Mouse (Mus musculus): ENCODE results near the gene Tex13c2. TPM values are rescaled to one million over a fixed set of nuclear protein-coding genes. Genes with fewer than 3 reads are reported as not detected.

The Tex13c2 gene
- not detected for total RNA-seq (2021)
- long read RNA-seq, experiment 1, result 0 reads
- long read RNA-seq, experiment 2, result 0 reads

DNA sequence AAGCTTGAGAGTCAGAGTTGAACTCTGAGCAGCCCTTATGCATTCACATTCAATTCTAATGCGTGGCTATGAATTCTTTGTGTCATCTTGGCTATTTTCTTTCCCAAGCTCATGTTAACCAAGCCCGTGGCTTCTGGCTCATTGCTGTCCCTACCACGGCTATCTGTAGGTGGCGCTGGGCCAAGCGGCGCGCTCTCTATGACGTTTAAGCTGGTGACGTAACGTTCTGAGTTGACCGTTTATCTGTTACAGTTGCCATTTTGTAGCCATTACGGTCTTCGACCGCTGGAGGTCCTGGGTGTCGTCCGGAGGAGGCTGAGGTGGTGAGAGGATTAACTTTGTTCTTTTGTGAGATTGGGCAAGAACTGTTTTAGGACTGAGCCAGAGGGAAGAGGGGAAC, at the start of gene Tex13c2:
Gene Tex13c2, plus strand, starts transcription at position 246 of the 400 bp plus-strand sequence.
- DNase-seq, result no peak

DNA sequence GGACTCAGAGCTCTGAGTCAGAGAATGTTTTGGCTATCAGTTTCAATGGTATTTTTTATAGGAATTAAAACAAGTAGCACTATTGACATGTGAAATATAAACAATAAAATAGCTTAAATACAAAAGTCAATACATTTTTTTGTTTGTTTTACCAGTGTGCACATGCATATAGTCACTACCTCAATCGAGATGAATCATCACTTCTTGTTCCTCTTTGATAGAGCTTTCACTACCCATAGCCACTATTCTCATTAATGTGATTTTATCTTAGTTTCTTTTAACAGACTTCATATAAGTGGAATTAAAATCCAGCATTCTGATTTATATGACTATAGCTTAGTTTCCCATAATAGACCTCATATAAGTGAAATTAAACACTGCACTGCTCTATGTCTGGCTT, 39.2 kb upstream of the Tex13c2 start:
- no peak for DNase-seq

DNA sequence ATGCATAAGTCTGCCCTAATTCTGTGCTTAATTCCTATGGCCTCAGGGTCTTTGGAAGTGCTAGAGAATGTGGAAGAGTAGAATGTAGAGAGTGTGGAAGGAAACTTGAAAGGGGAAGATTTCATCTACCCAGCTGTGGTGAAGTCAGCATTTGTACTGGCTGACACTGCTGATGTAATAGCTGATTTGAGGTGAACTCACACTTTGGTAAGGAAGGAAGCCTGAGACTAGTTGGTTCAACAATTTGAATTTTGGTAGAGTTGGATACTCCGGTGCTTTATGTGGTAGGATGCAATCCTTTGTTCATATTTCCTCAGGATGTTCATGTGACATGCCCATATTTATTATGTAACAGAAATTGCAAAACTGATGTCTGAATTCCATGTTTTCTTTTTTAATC, 36.5 kb upstream of the Tex13c2 start:
- no peak for DNase-seq

- DNase-seq, result no peak
Observed at GRCm38 (mm10) chrX:42454533-42454932, 35.0 kb upstream of the Tex13c2 start.

DNA sequence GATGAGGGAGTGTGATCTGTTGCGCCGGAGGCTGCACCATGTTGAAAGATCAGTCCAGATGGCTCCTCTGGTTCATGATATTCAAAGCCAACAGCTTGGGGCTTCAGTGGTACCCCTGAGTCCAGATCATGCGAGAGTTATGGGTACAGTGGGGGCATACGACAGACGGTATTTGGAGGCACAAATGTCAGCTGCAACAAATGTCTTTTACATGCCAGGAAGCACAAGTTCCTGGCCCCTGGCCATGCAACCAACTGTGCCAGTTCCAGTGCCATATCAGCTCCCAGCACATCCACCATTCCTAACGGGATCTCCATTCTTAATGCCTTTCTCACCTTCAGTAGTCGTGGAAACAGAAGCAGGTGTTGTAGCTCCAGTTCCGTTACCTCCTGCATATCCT, 845 bp downstream of the Tex13c2 start:
- no peak for DNase-seq

- no peak for DNase-seq
Observed at GRCm38 (mm10) chrX:42500538-42500937, 11.0 kb downstream of the Tex13c2 start.

GRCm38 (mm10) chrX:42502291-42503043, 13.0 kb downstream of the Tex13c2 start, which contains the start of gene Sh2d1a:
Sh2d1a (plus strand) TSS chrX:42502453.
- no peak for DNase-seq

DNA sequence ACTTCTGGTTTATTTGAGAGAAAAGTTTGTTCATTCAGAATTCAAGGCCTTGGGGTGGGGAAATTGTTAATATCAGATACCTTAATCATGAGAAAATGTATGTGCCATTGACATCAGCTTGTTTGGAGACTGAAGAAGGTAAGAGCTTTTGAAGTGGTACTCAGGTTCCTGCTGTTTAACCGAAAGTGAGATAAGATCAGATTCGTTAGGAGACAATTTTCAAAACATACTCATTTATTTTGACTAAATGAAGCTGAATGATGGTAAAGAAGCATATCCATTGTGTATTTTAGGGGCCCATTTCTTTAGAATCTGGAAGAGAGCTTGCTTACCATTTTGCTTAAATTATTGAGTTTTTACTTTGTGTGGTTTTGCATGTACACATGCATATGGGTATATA, 21.6 kb downstream of the Tex13c2 start:
- DNase-seq, result no peak

DNA sequence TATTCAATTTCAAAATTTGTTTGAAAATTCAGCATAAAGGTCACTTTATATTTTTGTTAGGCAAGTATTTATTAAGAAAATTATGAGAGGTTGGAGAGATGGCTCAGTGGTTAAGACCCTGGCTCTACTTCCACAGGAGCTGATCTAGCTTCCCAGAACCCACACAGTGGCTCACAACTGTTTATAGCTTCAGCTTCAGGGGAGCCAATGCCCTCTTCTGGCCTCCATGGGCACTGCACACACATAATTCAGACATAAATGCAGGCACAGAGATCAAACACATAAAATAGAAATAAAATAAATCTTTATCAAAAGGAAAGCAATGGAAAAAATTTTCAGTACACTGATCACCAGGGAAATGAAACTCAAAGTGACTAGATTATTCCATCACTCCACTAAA, 23.1 kb downstream of the Tex13c2 start:
- no peak for DNase-seq

- no peak for DNase-seq
Observed at GRCm38 (mm10) chrX:42522868-42523267, 33.4 kb downstream of the Tex13c2 start.

GRCm38 (mm10) chrX:42530703-42531102, 41.2 kb downstream of the Tex13c2 start:
- DNase-seq, result no peak

DNA sequence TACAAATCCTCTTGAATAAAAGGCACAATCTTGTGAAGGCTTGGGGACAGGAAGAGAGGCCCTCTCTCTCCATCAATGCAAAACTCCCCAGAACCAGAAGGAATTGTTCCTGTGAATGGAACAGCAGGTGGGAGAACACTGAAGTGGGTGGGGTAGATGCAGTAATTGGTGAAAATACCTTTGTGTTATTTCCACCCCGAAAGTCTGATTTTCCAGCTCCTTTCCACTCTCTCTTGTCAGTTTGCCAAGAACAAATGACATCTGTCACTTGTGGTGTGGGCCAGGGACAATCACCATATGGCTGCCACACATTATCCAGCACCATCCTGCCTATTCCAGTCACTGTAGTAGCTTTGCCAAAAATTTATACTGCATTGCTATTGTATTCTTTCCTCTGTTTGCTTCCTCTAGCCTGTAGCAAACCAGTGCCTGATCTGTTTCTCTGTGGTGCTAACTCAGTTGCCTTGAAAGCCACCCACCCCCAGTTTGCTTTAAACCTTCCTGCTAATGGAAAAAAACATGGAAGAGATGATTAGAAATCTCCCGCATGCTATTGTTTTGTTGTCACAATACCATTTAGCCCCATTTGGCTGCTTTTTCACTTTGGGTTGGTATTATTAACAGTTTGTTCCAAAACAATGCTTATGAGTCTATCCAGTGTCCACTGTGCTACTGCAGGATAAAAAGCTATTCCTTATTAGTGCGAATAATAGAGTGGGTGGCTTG, 50.7 kb downstream of the Tex13c2 start:
- no peak for DNase-seq

DNA sequence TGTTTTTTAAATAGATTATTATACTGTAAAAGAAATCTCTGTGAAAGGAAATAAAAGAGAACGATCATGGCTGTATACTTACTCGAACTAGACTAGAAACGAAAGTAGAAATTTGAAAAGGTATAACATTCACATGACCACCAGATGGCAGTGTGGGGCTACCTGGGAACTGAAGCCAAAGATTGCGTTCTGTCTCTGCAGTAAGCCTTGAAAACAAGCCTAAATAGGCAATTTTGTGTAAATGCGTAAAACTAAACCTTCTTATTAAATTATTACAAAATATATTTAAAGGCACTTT, 51.2 kb downstream of the Tex13c2 start:
- DNase-seq, result peak; percentile 46

Other genes starting within 250 kb of the Tex13c2 start
- not detected for gene Sh2d1a, start 12.8 kb downstream of the Tex13c2 start, total RNA-seq (2021)